In genomic region chr5:34218672-34219071, GRCm38 (mm10) we compare ENCODE assay signal across 24 mouse cellular contexts.
"Had no signal": no experiment of that assay in that cellular context is flagged by ENCODE, and none has a peak within 500 bp of the region (broad histone marks: within the 10 kb centered on the region; RNA-seq: fewer than 3 reads in every experiment).

No protein-coding gene starts in this region.

- H3K9ac ChIP-seq: forebrain, postnatal 0 days; heart, embryonic 13.5 days; heart, embryonic 15.5 days; hindbrain, embryonic 13.5 days; hindbrain, embryonic 15.5 days; kidney, embryonic 15.5 days had no signal

- ATAC-seq: forebrain, postnatal 0 days; hindbrain, postnatal 0 days; intestine, embryonic 16.5 days had no signal

- H3K4me1 ChIP-seq: hindbrain, embryonic 13.5 days; hindbrain, embryonic 15.5 days; kidney, embryonic 15.5 days had no signal

- H3K27ac ChIP-seq: heart, adult 2 months; hindbrain, embryonic 13.5 days; hindbrain, embryonic 15.5 days; hindbrain, postnatal 0 days; kidney, embryonic 15.5 days; kidney, postnatal 0 days had no signal

- H3K4me3 ChIP-seq: heart, adult 2 months; heart, embryonic 13.5 days; heart, embryonic 15.5 days; hindbrain, embryonic 13.5 days; hindbrain, embryonic 15.5 days; kidney, embryonic 15.5 days had no signal

- H3K36me3 ChIP-seq: heart, embryonic 13.5 days; heart, embryonic 15.5 days; hindbrain, embryonic 13.5 days; hindbrain, embryonic 15.5 days; kidney, embryonic 15.5 days had no signal

- H3K4me2 ChIP-seq: heart, embryonic 11.5 days; hindbrain, embryonic 13.5 days; hindbrain, embryonic 15.5 days; kidney, embryonic 15.5 days had no signal

- H3K27me3 ChIP-seq: hindbrain, embryonic 13.5 days; hindbrain, embryonic 15.5 days; kidney, embryonic 15.5 days had no signal

- DNase-seq: forebrain, postnatal 0 days; gastrocnemius, postnatal 14 days; gastrocnemius, postnatal 36 days; heart, adult 11 months; heart, adult 2 months; heart, postnatal 14 days; heart, postnatal 36 days; kidney, adult 11 months; kidney, adult 2 months; kidney, adult 9 months; kidney, postnatal 14 days; kidney, postnatal 36 days; layer of hippocampus, adult 9-11 months; layer of hippocampus, postnatal 36 days; left cerebral cortex, postnatal 4 days had no signal

- H3K9me3 ChIP-seq: heart, embryonic 13.5 days; heart, embryonic 15.5 days; hindbrain, embryonic 13.5 days; hindbrain, embryonic 15.5 days; kidney, embryonic 15.5 days had no signal
